Mouse (Mus musculus): ENCODE measurements at regions not wholly inside any gene's neighbourhood (a gene's known extent, or its start where the extent isn't known, plus 50 kb on each side); places are given as distances from the start of the nearest gene placed in this dataset.

GRCm38 (mm10) chr17:84856971-84857370 lies 66.4 kb upstream of the Lrpprc start:
- no peak for TF ChIP-seq CTCF (IDR thresholded peaks at IDR 0.05; ENCODE audit: low read depth)
- TF ChIP-seq EP300 (IDR thresholded peaks at IDR 0.05; ENCODE audit: low read depth) = no peak
